Mouse (Mus musculus) limb, embryonic 15.5 days (tissue): Measurements from ENCODE around the gene Col6a1. TPM values are rescaled to one million over a fixed set of nuclear protein-coding genes. Genes with fewer than 3 reads are reported as not detected.

Source experiments
- ATAC-seq: fragments of 200-750 bp; cut with Nextera tagmentation; 2 replicates; pipeline ENCODE4 v1.8.0; 2017; ENCODE audit warnings: low read depth, moderate TSS enrichment; ENCODE audit not compliant: insufficient number of reproducible peaks, low FRiP score, low TSS enrichment
- H3K27ac ChIP-seq: fragments of 300-500 bp; sonication (generic); 2 replicates; pipeline ENCODE4 v1.5.1; 2015; ENCODE audit warnings: moderate library complexity, mild to moderate bottlenecking, inconsistent platforms
- H3K27me3 ChIP-seq: fragments of 300-500 bp; sonication (generic); 2 replicates; pipeline ENCODE4 v1.6.1; 2015; ENCODE audit warnings: inconsistent platforms
- H3K36me3 ChIP-seq: fragments of 300-500 bp; sonication (generic); 2 replicates; pipeline ENCODE4 v1.6.1; 2015; ENCODE audit warnings: inconsistent platforms
- H3K4me1 ChIP-seq: fragments of 300-500 bp; sonication (generic); 2 replicates; pipeline ENCODE4 v1.6.1; 2015; ENCODE audit warnings: inconsistent platforms
- H3K4me2 ChIP-seq: fragments of 300-500 bp; sonication (generic); 2 replicates; pipeline ENCODE4 v1.6.1; 2015; ENCODE audit warnings: mild to moderate bottlenecking, inconsistent platforms
- H3K4me3 ChIP-seq: fragments of 300-500 bp; sonication (generic); 2 replicates; pipeline ENCODE4 v1.5.1; 2015; ENCODE audit warnings: mild to moderate bottlenecking, inconsistent platforms
- H3K9ac ChIP-seq: fragments of 300-500 bp; sonication (generic); 2 replicates; pipeline ENCODE4 v1.6.1; 2015; ENCODE audit warnings: inconsistent platforms
- H3K9me3 ChIP-seq: fragments of 300-500 bp; sonication (generic); 2 replicates; pipeline ENCODE4 v1.6.1; 2016; ENCODE audit warnings: inconsistent platforms
- WGBS: fragments of 180-500 bp; shearing (Covaris S2); methylation state at CpG from one replicate; pipeline ENCODE4 v1.1.7; 2015; 5-methylcytosine and 5-hydroxymethylcytosine counted together
- polyA plus RNA-seq: library from polyadenylated mRNA; unstranded; fragments of >200 nt; fragmentation: Nextera tagmentation; extraction: Ambion mirVana; gene quantifications from 2 replicates; pipeline ENCODE4 v1.2.1, GENCODE M21; 2015

Col6a1 gene
- polyA plus RNA-seq, 1 experiment from 2014 or later, result 441 TPM

GRCm38 (mm10) chr10:76671939-76672338, 54.0 kb downstream of the Col6a1 start:
- H3K9me3 ChIP-seq, result no peaks in the 10 kb centered on the region
- no peak overlapping the region for H3K4me2 ChIP-seq
- no peak overlapping the region for H3K4me3 ChIP-seq
- no peak for ATAC-seq
- peak overlapping the region; percentile 30 for H3K27ac ChIP-seq
- peaks cover 17% of the 10 kb centered on the region for H3K4me1 ChIP-seq
- H3K36me3 ChIP-seq, result no peaks in the 10 kb centered on the region
- H3K9ac ChIP-seq, result no peak overlapping the region
- H3K27me3 ChIP-seq, result no peaks in the 10 kb centered on the region
- 41% methylated on average over 9 of the region's 9 CpGs for WGBS

GRCm38 (mm10) chr10:76668947-76669284, 57.1 kb downstream of the Col6a1 start:
- no peak overlapping the region for H3K4me2 ChIP-seq
- H3K4me1 ChIP-seq, result peaks cover 26% of the 10 kb centered on the region
- H3K9me3 ChIP-seq, result 0 out of 2 replicates have a peak, but pooled peaks cover 5% of the 10 kb centered on the region
- 33% methylated on average over 7 of the region's 7 CpGs for WGBS
- no peaks in the 10 kb centered on the region for H3K27me3 ChIP-seq
- H3K36me3 ChIP-seq, result no peaks in the 10 kb centered on the region
- ATAC-seq, result peak; percentile 79
- H3K27ac ChIP-seq, result peak overlapping the region; percentile 54
- no peak overlapping the region for H3K9ac ChIP-seq
- no peak overlapping the region for H3K4me3 ChIP-seq

GRCm38 (mm10) chr10:76668261-76668946, 57.6 kb downstream of the Col6a1 start:
- 0 out of 2 replicates have a peak, but pooled peaks cover 5% of the 10 kb centered on the region for H3K9me3 ChIP-seq
- no peaks in the 10 kb centered on the region for H3K36me3 ChIP-seq
- ATAC-seq, result peak; percentile 17; the same call in 1 of the 2 replicates
- WGBS, result 66% methylated on average over 4 of the region's 4 CpGs
- H3K4me2 ChIP-seq, result no peak overlapping the region
- peaks cover 31% of the 10 kb centered on the region for H3K4me1 ChIP-seq
- peak overlapping the region; percentile 54 for H3K27ac ChIP-seq
- H3K9ac ChIP-seq, result no peak overlapping the region
- no peaks in the 10 kb centered on the region for H3K27me3 ChIP-seq
- no peak overlapping the region for H3K4me3 ChIP-seq

- WGBS, result 82% methylated on average over 1 of the region's 1 CpGs
- H3K4me2 ChIP-seq, result no peak overlapping the region
- H3K4me1 ChIP-seq, result peaks cover 32% of the 10 kb centered on the region
Measured at GRCm38 (mm10) chr10:76667197-76667805, 58.7 kb downstream of the Col6a1 start.

GRCm38 (mm10) chr10:76665551-76665950, 60.4 kb downstream of the Col6a1 start:
- Histone ChIP-seq H3K27me3 (no peaks in the 10 kb centered on the region), H3K4me1 (peaks cover 24% of the 10 kb centered on the region), H3K36me3 (no peaks in the 10 kb centered on the region), H3K9ac (no peak overlapping the region), H3K9me3 (0 out of 2 replicates have a peak, but pooled peaks cover 5% of the 10 kb centered on the region), H3K4me2 (no peak overlapping the region), H3K4me3 (no peak overlapping the region), H3K27ac (no peak overlapping the region)
- no peak for ATAC-seq
- WGBS, result 90% methylated on average over 11 of the region's 11 CpGs

More at GRCm38 (mm10) chr10:76667197-76667805, 58.7 kb downstream of the Col6a1 start:
- Histone ChIP-seq H3K27ac (no peak overlapping the region), H3K9me3 (0 out of 2 replicates have a peak, but pooled peaks cover 5% of the 10 kb centered on the region), H3K36me3 (no peaks in the 10 kb centered on the region), H3K9ac (no peak overlapping the region), H3K27me3 (no peaks in the 10 kb centered on the region), H3K4me3 (no peak overlapping the region)
- ATAC-seq, result no peak

- H3K4me1 ChIP-seq, result peaks cover 21% of the 10 kb centered on the region
- peak overlapping the region; percentile 65 for H3K27ac ChIP-seq
- H3K27me3 ChIP-seq, result no peaks in the 10 kb centered on the region
- 0 out of 2 replicates have a peak, but pooled peaks cover 5% of the 10 kb centered on the region for H3K9me3 ChIP-seq
- H3K9ac ChIP-seq, result no peak overlapping the region
- ATAC-seq, result peak; percentile 83
- no peak overlapping the region for H3K4me2 ChIP-seq
- H3K4me3 ChIP-seq, result no peak overlapping the region
- no peaks in the 10 kb centered on the region for H3K36me3 ChIP-seq
- WGBS, result 67% methylated on average over 20 of the region's 20 CpGs
Measured at GRCm38 (mm10) chr10:76664156-76665115, 61.5 kb downstream of the Col6a1 start.

Other genes with a start within 250 kb of the Col6a1 start
- 35.1 and 37.7 TPM in 2 replicates for gene Lss, start 194.6 kb downstream of the Col6a1 start, polyA plus RNA-seq
- gene Spatc1l, start 163.9 kb downstream of the Col6a1 start, polyA plus RNA-seq, result not detected in 2 replicates
- gene Ftcd, start 150.5 kb downstream of the Col6a1 start, polyA plus RNA-seq, result 0.12 and 0.14 TPM in 2 replicates
- 369 and 451 TPM in 2 replicates for gene Col6a2, start 102.5 kb downstream of the Col6a1 start, polyA plus RNA-seq
- gene Pcbp3, start 235.7 kb upstream of the Col6a1 start, polyA plus RNA-seq, result 19.1 and 19.2 TPM in 2 replicates